Mouse (Mus musculus): Measurements from ENCODE around the gene Dleu7.

Gene Dleu7

GRCm38 (mm10) chr14:62292488-62293339 lies at the start of gene Dleu7, which contains the start of gene Rnaseh2b:
Gene Dleu7 (minus strand): TSS chr14:62293047.
Gene Rnaseh2b (plus strand): TSS chr14:62292589.
- in situ Hi-C loops (cut with MboI; ENCODE audit: low pct_unique_long_range_greater_than_20kb in 1 of 2, low sequenced_read_pairs in 2 of 2, unreplicated experiment in 1 of 2), result no loop called here

DNA sequence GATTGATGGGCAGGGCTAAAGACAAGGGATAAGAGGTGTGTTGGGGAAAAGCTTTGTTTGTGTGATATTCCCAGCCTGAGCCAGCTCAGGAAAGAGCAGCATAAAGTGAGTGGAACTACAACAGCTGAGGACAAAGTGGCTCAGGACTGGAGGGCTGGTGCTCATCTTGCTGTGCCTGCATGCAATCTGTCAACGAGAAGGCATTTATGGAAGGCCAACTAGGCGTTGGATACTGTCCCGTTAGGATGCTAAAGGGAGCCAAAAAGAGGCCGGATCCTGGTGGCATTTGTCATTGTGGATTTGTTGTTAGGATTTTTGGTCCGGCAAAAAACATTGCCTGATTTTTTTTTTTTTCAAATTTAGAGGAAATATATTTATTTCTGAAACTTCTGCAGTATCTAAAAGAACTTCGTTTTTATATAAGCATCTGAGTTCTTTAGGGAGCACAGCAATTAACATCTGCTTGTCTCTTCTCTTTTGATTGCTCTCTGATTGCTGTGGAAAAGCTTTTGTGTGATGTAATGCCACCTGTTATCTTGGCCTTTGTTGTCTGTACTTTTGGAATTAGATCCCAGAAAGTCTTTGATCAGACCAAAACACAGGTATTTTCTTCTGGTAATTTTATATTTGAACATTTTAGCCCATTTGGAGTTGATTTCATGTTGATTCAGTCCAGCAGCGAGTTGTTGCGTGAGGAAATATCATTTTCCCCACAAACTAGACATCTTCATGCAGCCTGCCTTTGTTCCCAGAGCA lies 49.2 kb upstream of the Dleu7 start:
- in situ Hi-C loops (cut with MboI; ENCODE audit: low pct_unique_long_range_greater_than_20kb in 1 of 2, low sequenced_read_pairs in 2 of 2, unreplicated experiment in 1 of 2), result no loop called here

DNA sequence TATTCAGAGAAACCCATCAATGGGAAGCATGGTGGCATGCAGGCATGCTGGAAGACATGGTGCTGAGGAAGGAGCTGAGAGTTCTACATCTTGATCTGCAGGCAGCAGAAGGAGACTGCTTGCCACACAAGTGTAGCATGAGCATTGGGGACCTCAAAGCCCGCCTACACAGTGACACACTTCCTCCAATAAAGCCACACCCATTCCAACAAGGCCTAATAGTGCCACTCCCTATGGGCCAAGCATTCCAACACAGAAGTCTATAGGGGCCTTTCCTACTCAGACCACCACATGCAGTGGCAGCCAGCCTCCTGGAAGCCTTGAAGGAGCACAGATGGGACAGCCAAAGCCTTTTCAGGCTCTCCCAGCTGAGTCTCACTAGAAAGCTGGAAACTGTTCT lies 46.3 kb upstream of the Dleu7 start:
- in situ Hi-C loops (cut with MboI; ENCODE audit: low pct_unique_long_range_greater_than_20kb in 1 of 2, low sequenced_read_pairs in 2 of 2, unreplicated experiment in 1 of 2), result no loop called here

- in situ Hi-C loops (cut with MboI; ENCODE audit: low pct_unique_long_range_greater_than_20kb in 1 of 2, low sequenced_read_pairs in 2 of 2, unreplicated experiment in 1 of 2), result no loop called here
Measured at GRCm38 (mm10) chr14:62333909-62334687, 41.3 kb upstream of the Dleu7 start.

GRCm38 (mm10) chr14:62331866-62332619 lies 39.2 kb upstream of the Dleu7 start:
- in situ Hi-C loops (cut with MboI; ENCODE audit: low pct_unique_long_range_greater_than_20kb in 1 of 2, low sequenced_read_pairs in 2 of 2, unreplicated experiment in 1 of 2), result no loop called here

- in situ Hi-C loops (cut with MboI; ENCODE audit: low pct_unique_long_range_greater_than_20kb in 1 of 2, low sequenced_read_pairs in 2 of 2, unreplicated experiment in 1 of 2), result no loop called here
Measured at GRCm38 (mm10) chr14:62331457-62331856, 38.6 kb upstream of the Dleu7 start.

DNA sequence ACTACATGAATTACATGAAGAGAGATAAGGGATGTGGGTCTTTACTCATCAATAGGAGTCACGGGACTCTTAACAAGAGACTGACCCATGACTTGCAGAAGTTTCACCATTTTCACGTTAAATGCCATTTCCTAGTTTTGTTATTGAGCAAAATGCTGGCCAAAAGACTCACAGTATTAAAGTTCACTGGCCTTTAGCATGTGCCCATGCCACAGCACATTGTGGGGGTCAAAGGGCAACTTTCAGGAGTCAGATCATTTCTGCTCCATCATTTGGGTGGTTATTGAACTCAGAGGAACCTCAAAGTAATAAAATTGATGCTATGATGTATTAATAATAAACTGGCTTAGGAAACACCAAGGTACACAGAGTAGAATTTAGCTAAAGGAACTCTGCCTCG lies 36.8 kb upstream of the Dleu7 start:
- in situ Hi-C loops (cut with MboI; ENCODE audit: low pct_unique_long_range_greater_than_20kb in 1 of 2, low sequenced_read_pairs in 2 of 2, unreplicated experiment in 1 of 2), result no loop called here

GRCm38 (mm10) chr14:62328606-62329005 lies 35.8 kb upstream of the Dleu7 start:
- in situ Hi-C loops (cut with MboI; ENCODE audit: low pct_unique_long_range_greater_than_20kb in 1 of 2, low sequenced_read_pairs in 2 of 2, unreplicated experiment in 1 of 2), result no loop called here

DNA sequence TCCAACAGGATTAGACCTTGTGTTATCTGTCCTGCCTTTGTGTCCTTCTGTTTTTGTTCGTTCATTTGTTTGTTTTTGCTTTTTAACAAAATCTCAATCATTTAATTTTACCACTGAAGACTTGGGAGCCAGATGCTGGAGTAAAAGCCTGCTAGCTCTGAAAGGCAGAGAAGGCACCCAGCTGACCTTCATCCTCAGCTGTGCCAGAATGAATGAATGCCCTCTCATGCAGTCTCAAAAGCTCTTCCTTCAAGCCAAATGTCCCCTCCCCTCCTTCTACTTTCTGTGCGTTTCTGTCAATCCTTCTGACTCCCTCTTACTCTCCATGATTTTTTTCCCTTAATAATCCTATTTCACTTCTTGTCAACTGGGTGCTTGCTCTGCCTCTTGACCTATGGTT lies 34.3 kb upstream of the Dleu7 start:
- in situ Hi-C loops (cut with MboI; ENCODE audit: low pct_unique_long_range_greater_than_20kb in 1 of 2, low sequenced_read_pairs in 2 of 2, unreplicated experiment in 1 of 2), result no loop called here

- in situ Hi-C loops (cut with MboI; ENCODE audit: low pct_unique_long_range_greater_than_20kb in 1 of 2, low sequenced_read_pairs in 2 of 2, unreplicated experiment in 1 of 2), result no loop called here
Measured at GRCm38 (mm10) chr14:62326026-62326425, 33.2 kb upstream of the Dleu7 start.

DNA sequence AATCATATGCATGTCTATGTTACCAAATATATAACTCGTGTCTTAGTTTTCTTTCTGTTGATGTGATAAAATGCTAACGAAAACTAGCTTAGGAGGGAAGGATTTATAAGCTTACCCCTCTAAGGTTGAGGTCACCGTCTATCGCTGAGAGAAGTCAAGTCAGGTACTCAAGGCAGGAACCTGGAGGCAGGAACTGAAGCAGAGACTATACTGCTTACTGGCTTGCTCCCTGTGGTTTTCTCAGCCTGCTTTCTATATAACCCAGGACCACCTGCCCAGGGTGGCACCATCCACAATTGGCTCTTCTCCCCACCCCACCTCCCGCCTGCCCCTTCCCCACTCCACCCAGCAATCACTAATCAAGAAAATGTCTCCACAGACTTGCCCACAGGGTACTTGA lies 32.1 kb upstream of the Dleu7 start:
- in situ Hi-C loops (cut with MboI; ENCODE audit: low pct_unique_long_range_greater_than_20kb in 1 of 2, low sequenced_read_pairs in 2 of 2, unreplicated experiment in 1 of 2), result no loop called here

- in situ Hi-C loops (cut with MboI; ENCODE audit: low pct_unique_long_range_greater_than_20kb in 1 of 2, low sequenced_read_pairs in 2 of 2, unreplicated experiment in 1 of 2), result no loop called here
Measured at GRCm38 (mm10) chr14:62323457-62323856, 30.6 kb upstream of the Dleu7 start.

GRCm38 (mm10) chr14:62322581-62323344 lies 29.9 kb upstream of the Dleu7 start:
- in situ Hi-C loops (cut with MboI; ENCODE audit: low pct_unique_long_range_greater_than_20kb in 1 of 2, low sequenced_read_pairs in 2 of 2, unreplicated experiment in 1 of 2), result no loop called here

DNA sequence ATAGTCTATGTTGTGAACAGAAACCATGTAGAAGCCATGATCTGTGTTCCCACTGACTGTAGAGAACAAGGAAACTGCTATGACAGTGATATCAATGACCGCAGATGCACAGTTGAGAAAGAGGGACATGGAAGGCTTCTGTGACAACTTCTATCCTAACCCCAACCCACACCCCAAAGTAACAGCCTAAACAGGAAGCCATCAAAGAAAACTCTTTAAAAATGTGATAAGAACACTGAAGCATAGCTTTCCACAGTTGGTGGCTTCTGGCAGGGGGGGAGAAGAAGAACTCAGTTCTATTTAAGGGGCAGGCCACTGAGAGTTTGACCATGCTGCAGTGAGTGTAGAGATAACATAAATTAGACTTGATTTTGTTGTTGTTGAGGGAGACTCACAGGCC lies 18.8 kb upstream of the Dleu7 start:
- in situ Hi-C loops (cut with MboI; ENCODE audit: low pct_unique_long_range_greater_than_20kb in 1 of 2, low sequenced_read_pairs in 2 of 2, unreplicated experiment in 1 of 2), result no loop called here

GRCm38 (mm10) chr14:62309026-62309425 lies 16.2 kb upstream of the Dleu7 start:
- in situ Hi-C loops (cut with MboI; ENCODE audit: low pct_unique_long_range_greater_than_20kb in 1 of 2, low sequenced_read_pairs in 2 of 2, unreplicated experiment in 1 of 2), result no loop called here

DNA sequence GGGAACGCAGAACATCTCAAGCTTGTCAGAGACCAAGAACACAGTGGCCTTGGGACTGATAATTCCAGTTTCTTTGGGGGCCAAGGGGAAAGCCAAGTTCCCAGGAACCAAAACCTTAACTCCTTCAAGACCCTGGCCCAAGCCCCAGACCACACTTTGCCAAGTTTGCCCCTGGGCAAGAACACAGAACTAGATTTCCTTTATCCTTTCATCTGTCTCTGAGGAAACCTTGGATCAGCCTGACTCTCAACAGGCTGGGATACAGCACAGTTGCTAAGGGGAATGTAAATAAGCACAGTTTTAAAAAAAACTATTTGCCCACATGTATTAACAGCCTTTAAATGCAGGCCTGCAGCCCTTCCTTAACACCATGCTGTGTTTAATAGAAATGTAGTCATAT lies 14.7 kb upstream of the Dleu7 start:
- in situ Hi-C loops (cut with MboI; ENCODE audit: low pct_unique_long_range_greater_than_20kb in 1 of 2, low sequenced_read_pairs in 2 of 2, unreplicated experiment in 1 of 2), result no loop called here

GRCm38 (mm10) chr14:62300031-62300430 lies 7.2 kb upstream of the Dleu7 start:
- in situ Hi-C loops (cut with MboI; ENCODE audit: low pct_unique_long_range_greater_than_20kb in 1 of 2, low sequenced_read_pairs in 2 of 2, unreplicated experiment in 1 of 2), result no loop called here

DNA sequence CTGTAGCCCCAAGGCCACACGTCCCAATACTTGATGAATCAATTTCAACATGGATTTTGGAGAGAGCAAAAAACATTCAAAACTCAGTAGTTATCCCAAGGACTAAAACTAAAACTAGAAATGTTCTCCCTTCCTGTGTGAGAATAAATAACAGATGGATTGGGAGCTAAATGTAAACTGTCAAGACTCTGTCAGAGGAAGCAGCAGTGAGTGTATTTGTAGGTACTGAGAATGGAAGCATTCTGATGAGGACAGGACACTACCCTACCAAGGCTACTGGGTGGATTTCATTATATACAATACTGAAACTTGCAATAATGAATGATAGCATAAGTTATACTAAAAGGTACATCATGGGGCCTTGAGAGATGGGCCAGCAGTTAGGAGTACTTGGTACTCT lies 6.0 kb upstream of the Dleu7 start:
- in situ Hi-C loops (cut with MboI; ENCODE audit: low pct_unique_long_range_greater_than_20kb in 1 of 2, low sequenced_read_pairs in 2 of 2, unreplicated experiment in 1 of 2), result no loop called here

All from mouse embryonic stem cell (cell line).